Mouse (Mus musculus) kidney, adult 2 months (tissue): ENCODE measurements around the gene Slc10a3. TPM values are rescaled to one million over a fixed set of nuclear protein-coding genes. Genes with fewer than 3 reads are reported as not detected.

Experiments
- DNase-seq: peaks from one replicate; pipeline ENCODE4 v3.0.0; 2021
- H3K27ac ChIP-seq: fragments of 200-500 bp; 2 replicates; pipeline ENCODE4 v1.5.1; 2012; ENCODE audit warnings: low read depth, low read length, control low read depth, inconsistent platforms; ENCODE audit not compliant: insufficient read depth
- H3K27me3 ChIP-seq: fragments of 200-500 bp; replicated peaks from 2 replicates; pipeline ENCODE4 v1.6.1; 2012; ENCODE audit warnings: mild to moderate bottlenecking, moderate library complexity, low read length, inconsistent platforms; ENCODE audit not compliant: control insufficient read depth, insufficient read depth
- H3K36me3 ChIP-seq: fragments of 200-500 bp; 2 replicates; pipeline ENCODE4 v1.6.1; 2012; ENCODE audit warnings: mild to moderate bottlenecking, moderate library complexity, low read length, inconsistent platforms; ENCODE audit not compliant: control insufficient read depth, insufficient read depth
- H3K4me1 ChIP-seq: fragments of 200-500 bp; 2 replicates; pipeline ENCODE4 v1.6.1; 2011; ENCODE audit warnings: low read length; ENCODE audit not compliant: control insufficient read depth, insufficient read depth
- H3K4me3 ChIP-seq: fragments of 200-500 bp; 2 replicates; pipeline ENCODE4 v1.5.1; 2011; ENCODE audit warnings: mild to moderate bottlenecking, low read depth, low read length, control low read depth; ENCODE audit not compliant: insufficient read depth
- CTCF ChIP-seq: fragments of 200-500 bp; conservative IDR thresholded peaks from 2 replicates; pipeline ENCODE4 v1.5.1; 2011; ENCODE audit warnings: low read depth, mild to moderate bottlenecking, control low read depth, low read length, moderate library complexity, mixed read lengths; ENCODE audit not compliant: insufficient read depth, insufficient read length
- POLR2A ChIP-seq: fragments of 200-500 bp; IDR thresholded peaks from one replicate; pipeline ENCODE4 v1.6.1; 2011; ENCODE audit warnings: low read depth, low read length, control low read depth
- WGBS: fragments of 180-500 bp; shearing (Covaris S2); methylation state at CpG from one replicate; pipeline ENCODE4 v1.1.7; 2018; 5-methylcytosine and 5-hydroxymethylcytosine counted together
- polyA plus RNA-seq: library from polyadenylated mRNA; depleted of rRNA; stranded (reverse); fragments of >200 nt; gene quantifications from 2 replicates; pipeline ENCODE4 v1.2.3, GENCODE M21; 2012; rRNA removed

Slc10a3 gene
- polyA plus RNA-seq: 13.9 and 17.4 TPM in 2 replicates

- H3K27ac ChIP-seq: peak within 1 kb of the TSS; percentile 25; the same call in 1 of the 2 replicates
- H3K4me3 ChIP-seq: peak within 1 kb of the TSS; percentile 69
- under 1% methylated on average over 30 of the region's 32 CpGs for WGBS
- H3K27me3 ChIP-seq: no peaks in the 10 kb centered on the region
- H3K36me3 ChIP-seq: no peaks in the 10 kb centered on the region
- TF ChIP-seq POLR2A (peak; percentile 27), CTCF (no peak)
- H3K4me1 ChIP-seq: peaks cover 4% of the 10 kb centered on the region; the same call in 1 of the 2 replicates
- DNase-seq: peak; percentile 94
Measured at GRCm38 (mm10) chrX:74372888-74373549, at the start of gene Slc10a3, which contains the start of gene Ubl4a. Gene Slc10a3 (minus strand): TSS chrX:74373349. Gene Ubl4a (minus strand): TSS chrX:74373218.

- Histone ChIP-seq H3K36me3 (no peaks in the 10 kb centered on the region), H3K4me3 (no peak overlapping the region), H3K4me1 (no peaks in the 10 kb centered on the region), H3K27me3 (no peaks in the 10 kb centered on the region), H3K27ac (no peak overlapping the region)
- no peak for TF ChIP-seq POLR2A
- peak; percentile 89 for TF ChIP-seq CTCF
- DNase-seq: peak; percentile 77
Measured at GRCm38 (mm10) chrX:74413377-74413776, 40.2 kb upstream of the Slc10a3 start.

- H3K27ac ChIP-seq: no peak overlapping the region
- WGBS: 62% methylated on average over 2 of the region's 2 CpGs
- DNase-seq: no peak
Measured at GRCm38 (mm10) chrX:74408340-74408739, 35.2 kb upstream of the Slc10a3 start.

GRCm38 (mm10) chrX:74400136-74400535 lies 27.0 kb upstream of the Slc10a3 start:
- no peak for DNase-seq
- TF ChIP-seq CTCF (no peak), POLR2A (no peak)
- H3K27me3 ChIP-seq: no peaks in the 10 kb centered on the region
- no peaks in the 10 kb centered on the region for H3K36me3 ChIP-seq
- no peak overlapping the region for H3K4me3 ChIP-seq
- no peaks in the 10 kb centered on the region for H3K4me1 ChIP-seq
- 74% methylated on average over 3 of the region's 3 CpGs for WGBS
- H3K27ac ChIP-seq: no peak overlapping the region

More at GRCm38 (mm10) chrX:74408340-74408739, 35.2 kb upstream of the Slc10a3 start:
- H3K4me3 ChIP-seq: no peak overlapping the region
- H3K36me3 ChIP-seq: no peaks in the 10 kb centered on the region
- TF ChIP-seq POLR2A: no peak
- no peak for TF ChIP-seq CTCF
- H3K27me3 ChIP-seq: no peaks in the 10 kb centered on the region
- H3K4me1 ChIP-seq: no peaks in the 10 kb centered on the region

GRCm38 (mm10) chrX:74392535-74393443 lies 19.6 kb upstream of the Slc10a3 start, which contains the start of the genes Fam3a and Ikbkg:
Gene Fam3a (minus strand): TSS chrX:74393272.
Gene Ikbkg (plus strand): TSS chrX:74393290.
- no peaks in the 10 kb centered on the region for H3K27me3 ChIP-seq
- H3K36me3 ChIP-seq: no peaks in the 10 kb centered on the region
- H3K4me1 ChIP-seq: no peaks in the 10 kb centered on the region; the same call in 1 of the 2 replicates
- TF ChIP-seq CTCF (peak; percentile 55), POLR2A (peak; percentile 55)
- peak; percentile 91 for DNase-seq
- peak within 1 kb of the TSS; percentile 60 for H3K4me3 ChIP-seq
- 0% methylated on average over 27 of the region's 30 CpGs for WGBS
- H3K27ac ChIP-seq: peak within 1 kb of the TSS; percentile 63

- Histone ChIP-seq H3K4me3 (no peak overlapping the region), H3K4me1 (no peaks in the 10 kb centered on the region; the same call in 1 of the 2 replicates), H3K36me3 (no peaks in the 10 kb centered on the region), H3K27ac (no peak overlapping the region), H3K27me3 (no peaks in the 10 kb centered on the region)
- TF ChIP-seq POLR2A (no peak), CTCF (no peak)
- DNase-seq: no peak
Measured at GRCm38 (mm10) chrX:74388153-74388552, 15.0 kb upstream of the Slc10a3 start.

DNA sequence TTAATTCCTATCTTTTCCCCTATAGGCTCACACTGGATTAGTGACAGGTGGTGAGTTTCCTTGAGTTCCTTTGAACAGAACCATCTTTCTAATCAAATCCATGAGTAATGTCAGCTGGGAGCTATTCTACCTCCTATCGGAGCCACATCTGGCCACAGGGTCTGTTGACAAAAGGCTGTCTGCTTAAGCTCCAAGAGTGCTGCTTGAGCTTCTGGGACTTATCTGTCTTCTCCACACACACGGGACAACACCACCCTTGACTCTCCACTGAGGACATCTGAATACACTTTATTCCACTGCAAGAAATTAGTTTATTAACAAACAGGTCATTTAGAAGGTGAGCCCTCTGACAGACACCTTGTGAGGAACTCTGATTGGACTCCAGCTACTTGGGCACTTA lies 11.3 kb upstream of the Slc10a3 start:
- no peak overlapping the region for H3K27ac ChIP-seq
- no peaks in the 10 kb centered on the region for H3K36me3 ChIP-seq
- 97% methylated on average over 2 of the region's 2 CpGs for WGBS
- H3K4me1 ChIP-seq: no peaks in the 10 kb centered on the region
- no peak overlapping the region for H3K4me3 ChIP-seq
- no peak for DNase-seq
- H3K27me3 ChIP-seq: no peaks in the 10 kb centered on the region
- TF ChIP-seq POLR2A (no peak), CTCF (no peak)
